Mouse (Mus musculus): ENCODE results near the gene Abcc8.

- TF ChIP-seq CTCF (IDR thresholded peaks at IDR 0.05; ENCODE audit: control insufficient read depth, insufficient read depth, insufficient replicate concordance, low read depth, low read length) = no peak
- no peak for TF ChIP-seq POLR2A (IDR thresholded peaks at IDR 0.05; ENCODE audit: control insufficient read depth, low read depth, low read length)
Measured at GRCm38 (mm10) chr7:46104256-46104915, 75.4 kb downstream of the Abcc8 start.

Data from testis, adult 2 months (tissue).